Mouse (Mus musculus) heart, postnatal 0 days (tissue): ENCODE data around the gene Tmem182. TPM values are rescaled to one million over a fixed set of nuclear protein-coding genes. Genes with fewer than 3 reads are reported as not detected.

Source experiments
- ATAC-seq: fragments of 200-750 bp; cut with Nextera tagmentation; 2 replicates; pipeline ENCODE4 v1.8.0; 2017; ENCODE audit warnings: low read depth, moderate number of reproducible peaks, moderate library complexity; ENCODE audit not compliant: insufficient read depth
- DNase-seq: peaks from one replicate; pipeline ENCODE4 v3.0.0-alpha.2; 2016; ENCODE audit warnings: low spot score
- H3K27ac ChIP-seq: fragments of 300-500 bp; sonication (generic); 2 replicates; pipeline ENCODE4 v1.5.1; 2014; ENCODE audit warnings: low read depth, mild to moderate bottlenecking
- H3K27me3 ChIP-seq: fragments of 300-500 bp; sonication (generic); 2 replicates; pipeline ENCODE4 v1.6.1; 2014; ENCODE audit warnings: low read length, mixed read lengths; ENCODE audit not compliant: control insufficient read depth, insufficient read depth
- H3K36me3 ChIP-seq: fragments of 300-500 bp; sonication (generic); replicated peaks from 2 replicates; pipeline ENCODE4 v1.6.1; 2014; ENCODE audit warnings: low read length, mixed read lengths; ENCODE audit not compliant: control insufficient read depth, insufficient read depth
- H3K4me1 ChIP-seq: fragments of 300-500 bp; sonication (generic); 2 replicates; pipeline ENCODE4 v1.6.1; 2014; ENCODE audit warnings: antibody characterized with exemption; ENCODE audit not compliant: control insufficient read depth, insufficient read depth
- H3K4me2 ChIP-seq: fragments of 300-500 bp; sonication (generic); 2 replicates; pipeline ENCODE4 v1.6.1; 2014; ENCODE audit warnings: low read depth, mild to moderate bottlenecking, low read length, moderate library complexity
- H3K4me3 ChIP-seq: fragments of 300-500 bp; sonication (generic); 2 replicates; pipeline ENCODE4 v1.5.1; 2014; ENCODE audit warnings: low read depth, low read length
- H3K9ac ChIP-seq: fragments of 300-500 bp; sonication (generic); replicated peaks from 2 replicates; pipeline ENCODE4 v1.6.1; 2014; ENCODE audit warnings: low read depth, low read length, mixed read lengths
- H3K9me3 ChIP-seq: fragments of 300-500 bp; sonication (generic); replicated peaks from 2 replicates; pipeline ENCODE4 v1.6.1; 2016; ENCODE audit warnings: low read length; ENCODE audit not compliant: control insufficient read depth
- CTCF ChIP-seq: IDR thresholded peaks from 2 replicates; pipeline ENCODE4 v1.5.1; 2016; ENCODE audit warnings: antibody characterized with exemption, control low read depth, low read depth
- EP300 ChIP-seq: IDR thresholded peaks from 2 replicates; pipeline ENCODE4 v1.6.1; 2016; ENCODE audit warnings: antibody characterized with exemption, low read depth
- WGBS: fragments of 180-500 bp; shearing (Covaris S2); extraction: QIAGEN DNeasy Blood & Tissue Kit; methylation state at CpG from one replicate; pipeline ENCODE4 v1.1.7; 2014; 5-methylcytosine and 5-hydroxymethylcytosine counted together
- polyA plus RNA-seq: library from polyadenylated mRNA; unstranded; fragments of >200 nt; fragmentation: Nextera tagmentation; extraction: Ambion mirVana; gene quantifications from 2 replicates; pipeline ENCODE4 v1.2.1, GENCODE M21; 2015
- total RNA-seq: library from RNA; depleted of rRNA; stranded (reverse); fragments of >200 nt; gene quantifications from 2 replicates; pipeline ENCODE4 v1.2.3, GENCODE M21; 2014; ENCODE audit warnings: low replicate concordance; rRNA removed

Gene Tmem182
- 117 and 125 TPM in 2 replicates for total RNA-seq
- 102 and 103 TPM in 2 replicates for polyA plus RNA-seq

- 17% methylated on average over 9 of the region's 9 CpGs for WGBS
- H3K27ac ChIP-seq = peak within 1 kb of the TSS; percentile 92
- peaks cover 16% of the 10 kb centered on the region for H3K4me1 ChIP-seq
- peak within 1 kb of the TSS; percentile 45 for H3K4me3 ChIP-seq
- ATAC-seq = peak; percentile 95
- peak within 1 kb of the TSS; percentile 54 for H3K4me2 ChIP-seq
- H3K27me3 ChIP-seq = no peaks in the 10 kb centered on the region
- 0 out of 2 replicates have a peak, but pooled peaks cover 4% of the 10 kb centered on the region for H3K36me3 ChIP-seq
- H3K9ac ChIP-seq = peak within 1 kb of the TSS; percentile 52
- TF ChIP-seq CTCF (no peak), EP300 (0 out of 2 replicates have a peak, but pooled peaks have one; percentile 48)
- peak; percentile 84 for DNase-seq
- no peaks in the 10 kb centered on the region for H3K9me3 ChIP-seq
Observed at GRCm38 (mm10) chr1:40805351-40805750, at the start of gene Tmem182. Tmem182 (plus strand) TSS chr1:40805601.

GRCm38 (mm10) chr1:40759751-40760445, 45.5 kb upstream of the Tmem182 start:
- TF ChIP-seq EP300 (no peak), CTCF (no peak)
- DNase-seq = no peak
- H3K9ac ChIP-seq = no peak overlapping the region

GRCm38 (mm10) chr1:40764042-40764441, 41.4 kb upstream of the Tmem182 start:
- WGBS = 83% methylated on average over 1 of the region's 1 CpGs
- no peak for ATAC-seq

More at GRCm38 (mm10) chr1:40759751-40760445, 45.5 kb upstream of the Tmem182 start:
- H3K4me3 ChIP-seq = no peak overlapping the region
- 81% methylated on average over 6 of the region's 6 CpGs for WGBS
- H3K27me3 ChIP-seq = no peaks in the 10 kb centered on the region
- no peaks in the 10 kb centered on the region for H3K36me3 ChIP-seq
- no peak for ATAC-seq
- H3K27ac ChIP-seq = no peak overlapping the region
- no peaks in the 10 kb centered on the region for H3K9me3 ChIP-seq
- no peak overlapping the region for H3K4me2 ChIP-seq
- H3K4me1 ChIP-seq = no peaks in the 10 kb centered on the region

GRCm38 (mm10) chr1:40764701-40765275, 40.6 kb upstream of the Tmem182 start:
- no peak overlapping the region for H3K9ac ChIP-seq
- TF ChIP-seq EP300 (no peak), CTCF (no peak)
- WGBS = 66% methylated on average over 15 of the region's 15 CpGs
- no peaks in the 10 kb centered on the region for H3K36me3 ChIP-seq
- DNase-seq = no peak
- H3K9me3 ChIP-seq = no peaks in the 10 kb centered on the region
- H3K4me3 ChIP-seq = no peak overlapping the region
- no peaks in the 10 kb centered on the region for H3K27me3 ChIP-seq
- no peaks in the 10 kb centered on the region for H3K4me1 ChIP-seq
- no peak overlapping the region for H3K4me2 ChIP-seq
- no peak overlapping the region for H3K27ac ChIP-seq
- no peak for ATAC-seq

More at GRCm38 (mm10) chr1:40764042-40764441, 41.4 kb upstream of the Tmem182 start:
- Histone ChIP-seq H3K27ac (no peak overlapping the region), H3K9me3 (no peaks in the 10 kb centered on the region), H3K4me2 (no peak overlapping the region), H3K36me3 (no peaks in the 10 kb centered on the region), H3K4me1 (no peaks in the 10 kb centered on the region), H3K9ac (no peak overlapping the region), H3K4me3 (no peak overlapping the region), H3K27me3 (no peaks in the 10 kb centered on the region)
- no peak for DNase-seq
- TF ChIP-seq EP300 (no peak), CTCF (no peak)

- H3K36me3 ChIP-seq = no peaks in the 10 kb centered on the region
- TF ChIP-seq CTCF (no peak), EP300 (no peak)
- no peak overlapping the region for H3K9ac ChIP-seq
- H3K27ac ChIP-seq = no peak overlapping the region
- no peak overlapping the region for H3K4me2 ChIP-seq
- ATAC-seq (no peak), DNase-seq (no peak)
- H3K27me3 ChIP-seq = no peaks in the 10 kb centered on the region
- H3K4me3 ChIP-seq = no peak overlapping the region
- H3K9me3 ChIP-seq = no peaks in the 10 kb centered on the region
- WGBS = 91% methylated on average over 12 of the region's 12 CpGs
- H3K4me1 ChIP-seq = no peaks in the 10 kb centered on the region
Observed at GRCm38 (mm10) chr1:40765521-40765920, 39.9 kb upstream of the Tmem182 start.
